Mouse (Mus musculus): Measurements from ENCODE around the gene Eif2b4. TPM values are rescaled to one million over a fixed set of nuclear protein-coding genes. Genes with fewer than 3 reads are reported as not detected.

The Eif2b4 gene
- polyA plus RNA-seq, 1 experiment from 2014 or later = 91.0 TPM

GRCm38 (mm10) chr5:31201042-31201741 lies 8.0 kb upstream of the Eif2b4 start:
- H3K4me2 ChIP-seq (ENCODE audit: low read length) = peak overlapping the region; percentile 70
- H3K4me1 ChIP-seq (replicated peaks; ENCODE audit: control insufficient read depth, insufficient read depth, low read length) = peaks cover 17% of the 10 kb centered on the region
- H3K27me3 ChIP-seq (replicated peaks; ENCODE audit: control insufficient read depth, insufficient read depth, low read length) = no peaks in the 10 kb centered on the region
- H3K27ac ChIP-seq (ENCODE audit: low read length) = peak overlapping the region; percentile 76
- peak overlapping the region; percentile 89 for H3K9ac ChIP-seq (replicated peaks; ENCODE audit: low read depth, low read length)
- ATAC-seq = no peak
- 20% methylated on average over 13 of the region's 13 CpGs for WGBS
- peaks cover 52% of the 10 kb centered on the region for H3K36me3 ChIP-seq (ENCODE audit: control insufficient read depth, insufficient read depth)
- H3K4me3 ChIP-seq (replicated peaks; ENCODE audit: low read length) = peak overlapping the region; percentile 81
- H3K9me3 ChIP-seq (ENCODE audit: control insufficient read depth, low read length) = peaks cover 3% of the 10 kb centered on the region

- no peak for ATAC-seq
- Histone ChIP-seq H3K36me3 (ENCODE audit: control insufficient read depth, insufficient read depth) (peaks cover 55% of the 10 kb centered on the region), H3K4me3 (replicated peaks; ENCODE audit: low read length) (no peak overlapping the region), H3K4me1 (replicated peaks; ENCODE audit: control insufficient read depth, insufficient read depth, low read length) (peaks cover 17% of the 10 kb centered on the region), H3K9ac (replicated peaks; ENCODE audit: low read depth, low read length) (no peak overlapping the region), H3K27me3 (replicated peaks; ENCODE audit: control insufficient read depth, insufficient read depth, low read length) (no peaks in the 10 kb centered on the region), H3K27ac (ENCODE audit: low read length) (no peak overlapping the region), H3K4me2 (ENCODE audit: low read length) (no peak overlapping the region), H3K9me3 (ENCODE audit: control insufficient read depth, low read length) (peaks cover 3% of the 10 kb centered on the region)
- 89% methylated on average over 27 of the region's 27 CpGs for WGBS
Measured at GRCm38 (mm10) chr5:31200327-31200768, 7.1 kb upstream of the Eif2b4 start.

- no peak overlapping the region for H3K27ac ChIP-seq (ENCODE audit: low read length)
- H3K9ac ChIP-seq (replicated peaks; ENCODE audit: low read depth, low read length) = no peak overlapping the region
- no peak overlapping the region for H3K4me3 ChIP-seq (replicated peaks; ENCODE audit: low read length)
- WGBS = 91% methylated on average over 9 of the region's 9 CpGs
- ATAC-seq = no peak
- peaks cover 58% of the 10 kb centered on the region for H3K36me3 ChIP-seq (ENCODE audit: control insufficient read depth, insufficient read depth)
- H3K9me3 ChIP-seq (ENCODE audit: control insufficient read depth, low read length) = peaks cover 3% of the 10 kb centered on the region
- no peak overlapping the region for H3K4me2 ChIP-seq (ENCODE audit: low read length)
- H3K27me3 ChIP-seq (replicated peaks; ENCODE audit: control insufficient read depth, insufficient read depth, low read length) = no peaks in the 10 kb centered on the region
- H3K4me1 ChIP-seq (replicated peaks; ENCODE audit: control insufficient read depth, insufficient read depth, low read length) = peaks cover 17% of the 10 kb centered on the region
Measured at GRCm38 (mm10) chr5:31199893-31200292, 6.7 kb upstream of the Eif2b4 start.

GRCm38 (mm10) chr5:31199321-31199892 lies 6.2 kb upstream of the Eif2b4 start:
- WGBS = 94% methylated on average over 19 of the region's 19 CpGs
- no peak overlapping the region for H3K4me3 ChIP-seq (replicated peaks; ENCODE audit: low read length)

GRCm38 (mm10) chr5:31198616-31199320 lies 5.5 kb upstream of the Eif2b4 start:
- peaks cover 53% of the 10 kb centered on the region for H3K36me3 ChIP-seq (ENCODE audit: control insufficient read depth, insufficient read depth)
- no peaks in the 10 kb centered on the region for H3K27me3 ChIP-seq (replicated peaks; ENCODE audit: control insufficient read depth, insufficient read depth, low read length)
- H3K4me2 ChIP-seq (ENCODE audit: low read length) = no peak overlapping the region
- WGBS = 87% methylated on average over 5 of the region's 5 CpGs
- ATAC-seq = no peak
- peaks cover 24% of the 10 kb centered on the region for H3K4me1 ChIP-seq (replicated peaks; ENCODE audit: control insufficient read depth, insufficient read depth, low read length)
- H3K27ac ChIP-seq (ENCODE audit: low read length) = no peak overlapping the region
- no peak overlapping the region for H3K9ac ChIP-seq (replicated peaks; ENCODE audit: low read depth, low read length)
- peaks cover 3% of the 10 kb centered on the region for H3K9me3 ChIP-seq (ENCODE audit: control insufficient read depth, low read length)
- H3K4me3 ChIP-seq (replicated peaks; ENCODE audit: low read length) = no peak overlapping the region

More at GRCm38 (mm10) chr5:31199321-31199892, 6.2 kb upstream of the Eif2b4 start:
- Histone ChIP-seq H3K4me1 (replicated peaks; ENCODE audit: control insufficient read depth, insufficient read depth, low read length) (peaks cover 18% of the 10 kb centered on the region), H3K9ac (replicated peaks; ENCODE audit: low read depth, low read length) (no peak overlapping the region), H3K4me2 (ENCODE audit: low read length) (no peak overlapping the region), H3K27ac (ENCODE audit: low read length) (no peak overlapping the region), H3K36me3 (ENCODE audit: control insufficient read depth, insufficient read depth) (peaks cover 55% of the 10 kb centered on the region), H3K27me3 (replicated peaks; ENCODE audit: control insufficient read depth, insufficient read depth, low read length) (no peaks in the 10 kb centered on the region), H3K9me3 (ENCODE audit: control insufficient read depth, low read length) (peaks cover 3% of the 10 kb centered on the region)
- no peak for ATAC-seq

- no peak overlapping the region for H3K4me2 ChIP-seq (ENCODE audit: low read length)
- WGBS = 89% methylated on average over 9 of the region's 9 CpGs
- H3K27me3 ChIP-seq (replicated peaks; ENCODE audit: control insufficient read depth, insufficient read depth, low read length) = no peaks in the 10 kb centered on the region
- H3K9ac ChIP-seq (replicated peaks; ENCODE audit: low read depth, low read length) = no peak overlapping the region
- H3K4me1 ChIP-seq (replicated peaks; ENCODE audit: control insufficient read depth, insufficient read depth, low read length) = peaks cover 26% of the 10 kb centered on the region
- peaks cover 50% of the 10 kb centered on the region for H3K36me3 ChIP-seq (ENCODE audit: control insufficient read depth, insufficient read depth)
- peaks cover 3% of the 10 kb centered on the region for H3K9me3 ChIP-seq (ENCODE audit: control insufficient read depth, low read length)
- ATAC-seq = no peak
- no peak overlapping the region for H3K27ac ChIP-seq (ENCODE audit: low read length)
- H3K4me3 ChIP-seq (replicated peaks; ENCODE audit: low read length) = no peak overlapping the region
Measured at GRCm38 (mm10) chr5:31198170-31198569, 4.9 kb upstream of the Eif2b4 start.

GRCm38 (mm10) chr5:31197072-31197471 lies 3.8 kb upstream of the Eif2b4 start:
- Histone ChIP-seq H3K4me1 (replicated peaks; ENCODE audit: control insufficient read depth, insufficient read depth, low read length) (peaks cover 24% of the 10 kb centered on the region), H3K27me3 (replicated peaks; ENCODE audit: control insufficient read depth, insufficient read depth, low read length) (no peaks in the 10 kb centered on the region), H3K27ac (ENCODE audit: low read length) (no peak overlapping the region), H3K9me3 (ENCODE audit: control insufficient read depth, low read length) (peaks cover 3% of the 10 kb centered on the region), H3K9ac (replicated peaks; ENCODE audit: low read depth, low read length) (no peak overlapping the region), H3K4me3 (replicated peaks; ENCODE audit: low read length) (no peak overlapping the region), H3K36me3 (ENCODE audit: control insufficient read depth, insufficient read depth) (peaks cover 49% of the 10 kb centered on the region), H3K4me2 (ENCODE audit: low read length) (no peak overlapping the region)
- WGBS = 94% methylated on average over 12 of the region's 12 CpGs
- ATAC-seq = no peak

- H3K4me1 ChIP-seq (replicated peaks; ENCODE audit: control insufficient read depth, insufficient read depth, low read length) = peaks cover 25% of the 10 kb centered on the region
- H3K9ac ChIP-seq (replicated peaks; ENCODE audit: low read depth, low read length) = no peak overlapping the region
- no peak overlapping the region for H3K4me3 ChIP-seq (replicated peaks; ENCODE audit: low read length)
- peaks cover 3% of the 10 kb centered on the region for H3K9me3 ChIP-seq (ENCODE audit: control insufficient read depth, low read length)
- 94% methylated on average over 10 of the region's 10 CpGs for WGBS
- H3K4me2 ChIP-seq (ENCODE audit: low read length) = no peak overlapping the region
- H3K27me3 ChIP-seq (replicated peaks; ENCODE audit: control insufficient read depth, insufficient read depth, low read length) = no peaks in the 10 kb centered on the region
- H3K36me3 ChIP-seq (ENCODE audit: control insufficient read depth, insufficient read depth) = peaks cover 49% of the 10 kb centered on the region
- no peak for ATAC-seq
- H3K27ac ChIP-seq (ENCODE audit: low read length) = no peak overlapping the region
Measured at GRCm38 (mm10) chr5:31196207-31196606, 3.0 kb upstream of the Eif2b4 start.

- ATAC-seq = no peak
- no peaks in the 10 kb centered on the region for H3K27me3 ChIP-seq (replicated peaks; ENCODE audit: control insufficient read depth, insufficient read depth, low read length)
- peaks cover 3% of the 10 kb centered on the region for H3K9me3 ChIP-seq (ENCODE audit: control insufficient read depth, low read length)
- peaks cover 22% of the 10 kb centered on the region for H3K4me1 ChIP-seq (replicated peaks; ENCODE audit: control insufficient read depth, insufficient read depth, low read length)
- no peak overlapping the region for H3K9ac ChIP-seq (replicated peaks; ENCODE audit: low read depth, low read length)
- no peak overlapping the region for H3K4me2 ChIP-seq (ENCODE audit: low read length)
- no peak overlapping the region for H3K4me3 ChIP-seq (replicated peaks; ENCODE audit: low read length)
- 97% methylated on average over 4 of the region's 4 CpGs for WGBS
- H3K36me3 ChIP-seq (ENCODE audit: control insufficient read depth, insufficient read depth) = peaks cover 49% of the 10 kb centered on the region
- no peak overlapping the region for H3K27ac ChIP-seq (ENCODE audit: low read length)
Measured at GRCm38 (mm10) chr5:31195671-31196070, 2.4 kb upstream of the Eif2b4 start.

Data from forebrain, embryonic 16.5 days (tissue).